Mouse (Mus musculus) G1E (cell line): ENCODE results near the gene Dock3. TPM values are rescaled to one million over a fixed set of nuclear protein-coding genes. Genes with fewer than 3 reads are reported as not detected.

ENCODE experiments used
- ATAC-seq: 2 replicates; pipeline ENCODE4 v1.8.0; 2016; ENCODE audit warnings: mild to moderate bottlenecking; ENCODE audit not compliant: insufficient number of reproducible peaks, poor library complexity, low FRiP score, severe bottlenecking; ENCODE audit errors: extremely low read depth
- DNase-seq: peaks from one replicate; pipeline ENCODE4 v3.0.0; 2012; ENCODE audit warnings: low spot score
- H3K27me3 ChIP-seq: 2 replicates; pipeline ENCODE4 v1.6.1; 2012; ENCODE audit warnings: mild to moderate bottlenecking, low read length, inconsistent platforms; ENCODE audit not compliant: insufficient read depth
- H3K36me3 ChIP-seq: replicated peaks from 2 replicates; pipeline ENCODE3; 2012; ENCODE audit warnings: mild to moderate bottlenecking, inconsistent platforms
- H3K4me1 ChIP-seq: 2 replicates; pipeline ENCODE4 v1.6.1; 2012; ENCODE audit warnings: low read depth, low read length, inconsistent platforms, mixed read lengths; ENCODE audit not compliant: insufficient read depth
- H3K4me3 ChIP-seq: 2 replicates; pipeline ENCODE4 v1.5.1; 2012; ENCODE audit warnings: low read depth, mild to moderate bottlenecking, inconsistent platforms, low read length, moderate library complexity, mixed read lengths
- H3K9me3 ChIP-seq: replicated peaks from 2 replicates; pipeline ENCODE4 v1.6.1; 2012; ENCODE audit warnings: inconsistent platforms
- CTCF ChIP-seq: IDR thresholded peaks from 2 replicates; pipeline ENCODE4 v1.5.1; 2012; ENCODE audit warnings: low read depth, low read length, inconsistent platforms, mixed read lengths
- GATA1 ChIP-seq: IDR thresholded peaks from 2 replicates; pipeline ENCODE4 v1.6.1; 2012; ENCODE audit warnings: borderline replicate concordance, low read length, inconsistent platforms, mixed read lengths
- GATA2 ChIP-seq: IDR thresholded peaks from 2 replicates; pipeline ENCODE4 v1.6.1; 2012; ENCODE audit warnings: low read depth, low read length, inconsistent platforms, borderline replicate concordance
- POLR2AphosphoS5 ChIP-seq: IDR thresholded peaks from 2 replicates; pipeline ENCODE4 v1.6.1; 2012; ENCODE audit warnings: low read depth, low read length, inconsistent platforms; ENCODE audit not compliant: insufficient replicate concordance
- TAL1 ChIP-seq: conservative IDR thresholded peaks from 2 replicates; pipeline ENCODE4 v1.6.1; 2012; ENCODE audit warnings: low read depth, low read length, inconsistent platforms, mixed read lengths
- polyA plus RNA-seq: library from polyadenylated mRNA; stranded (reverse); fragments of >175 nt; gene quantifications from 2 replicates; pipeline ENCODE4 v1.2.3, GENCODE M21; 2012
- total RNA-seq, 2 experiments: library from RNA; stranded (forward) in 1 of 2; stranded (reverse) in 1 of 2; fragments of 200-1000 nt in 1 of 2; fragments of >200 nt in 1 of 2; fragmentation: Nextera tagmentation in 1 of 2; gene quantifications; 2 replicates each; pipeline ENCODE4 v1.2.3; 2014 to 2017

The Dock3 gene
- total and polyA plus RNA-seq, 3 experiments, result 0.33 TPM; not detected in 2

GRCm38 (mm10) chr9:107250416-107251337 is 19.0 kb upstream of the Dock3 start:
- H3K27me3 ChIP-seq, result peaks cover 10% of the 10 kb centered on the region
- no peak for DNase-seq
- H3K9me3 ChIP-seq, result no peaks in the 10 kb centered on the region
- no peak for TF ChIP-seq POLR2AphosphoS5
- no peak for TF ChIP-seq GATA2
- no peak for TF ChIP-seq TAL1
- no peak for TF ChIP-seq GATA1
- no peak for TF ChIP-seq CTCF
- ATAC-seq, result no peak
- H3K4me3 ChIP-seq, result no peak overlapping the region
- peaks cover 23% of the 10 kb centered on the region for H3K36me3 ChIP-seq
- peaks cover 48% of the 10 kb centered on the region for H3K4me1 ChIP-seq

DNA sequence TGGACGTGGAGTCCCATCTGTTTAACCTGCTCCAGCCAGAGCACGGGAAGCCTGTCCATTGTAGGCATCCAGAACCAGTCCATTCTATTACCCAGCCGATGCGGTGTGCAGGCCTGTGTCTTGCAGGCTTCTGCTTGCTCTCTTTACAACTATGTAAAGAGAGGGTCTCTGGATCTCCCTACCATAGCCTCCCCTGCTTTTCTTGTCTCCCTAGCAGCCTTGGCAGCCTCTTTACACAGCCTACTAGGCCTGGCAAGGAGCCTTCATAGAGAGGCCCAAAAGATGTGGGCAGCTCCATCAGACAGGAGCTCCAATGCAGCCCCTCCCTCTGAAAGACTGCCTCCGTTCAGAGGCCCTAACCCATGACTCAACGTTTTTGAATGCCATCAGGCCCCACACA is 17.4 kb upstream of the Dock3 start:
- no peak for TF ChIP-seq GATA2
- no peak for TF ChIP-seq GATA1
- TF ChIP-seq POLR2AphosphoS5, result no peak
- no peaks in the 10 kb centered on the region for H3K9me3 ChIP-seq
- H3K4me1 ChIP-seq, result peaks cover 48% of the 10 kb centered on the region
- H3K4me3 ChIP-seq, result no peak overlapping the region
- peaks cover 13% of the 10 kb centered on the region for H3K27me3 ChIP-seq
- ATAC-seq, result no peak
- no peak for DNase-seq
- H3K36me3 ChIP-seq, result peaks cover 8% of the 10 kb centered on the region

- H3K9me3 ChIP-seq, result no peaks in the 10 kb centered on the region
- ATAC-seq (no peak), DNase-seq (no peak)
- peaks cover 21% of the 10 kb centered on the region for H3K27me3 ChIP-seq
- TF ChIP-seq CTCF (no peak), POLR2AphosphoS5 (no peak), GATA2 (no peak), GATA1 (no peak), TAL1 (no peak)
- H3K4me1 ChIP-seq, result peaks cover 38% of the 10 kb centered on the region
- no peak overlapping the region for H3K4me3 ChIP-seq
- no peaks in the 10 kb centered on the region for H3K36me3 ChIP-seq
Measured at GRCm38 (mm10) chr9:107246170-107246569, 14.5 kb upstream of the Dock3 start.

DNA sequence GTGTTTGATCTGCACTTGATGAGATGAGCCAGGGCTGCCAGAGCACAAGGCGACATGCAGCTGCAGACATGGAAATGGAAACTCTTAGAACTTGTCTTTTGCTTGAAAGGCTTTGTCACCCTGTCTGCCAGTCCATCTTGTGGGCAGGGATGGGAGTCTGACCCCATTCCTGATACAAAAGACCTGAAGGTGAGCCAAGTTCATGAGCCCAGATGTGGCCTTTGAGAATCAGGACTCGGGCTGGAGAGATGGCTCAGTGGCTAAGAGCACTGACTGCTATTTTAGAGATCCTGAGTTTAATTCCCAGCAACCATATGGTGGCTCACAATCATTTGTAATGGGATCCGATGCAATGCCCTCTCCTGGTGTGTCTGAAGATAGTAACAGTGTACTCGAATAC is 13.6 kb upstream of the Dock3 start:
- no peaks in the 10 kb centered on the region for H3K36me3 ChIP-seq
- DNase-seq, result no peak
- TF ChIP-seq CTCF (no peak), GATA2 (no peak), TAL1 (no peak), POLR2AphosphoS5 (no peak), GATA1 (no peak)
- peaks cover 31% of the 10 kb centered on the region for H3K4me1 ChIP-seq
- H3K4me3 ChIP-seq, result no peak overlapping the region
- H3K27me3 ChIP-seq, result peaks cover 20% of the 10 kb centered on the region
- ATAC-seq, result no peak
- H3K9me3 ChIP-seq, result no peaks in the 10 kb centered on the region

DNA sequence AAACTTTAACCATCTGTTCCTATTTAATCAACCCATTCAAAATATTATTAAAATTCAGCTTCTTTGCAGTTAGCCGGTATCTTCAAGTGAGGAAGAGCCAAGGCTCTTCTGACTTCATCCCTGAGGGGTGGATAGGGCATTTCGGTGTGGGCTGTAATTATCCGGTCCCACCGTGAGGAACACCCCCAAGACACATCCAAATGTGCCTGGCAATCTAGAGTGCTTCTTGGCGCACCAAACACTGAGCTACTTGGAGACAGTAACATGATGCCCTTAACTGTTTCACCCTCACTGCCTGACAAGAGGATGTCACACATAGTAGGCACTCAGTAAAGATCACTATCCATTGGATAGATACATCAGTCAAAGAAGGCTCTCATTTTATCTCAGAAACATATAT is 4.4 kb upstream of the Dock3 start:
- no peak for TF ChIP-seq GATA1
- no peak for TF ChIP-seq GATA2
- TF ChIP-seq TAL1, result no peak
- no peak for TF ChIP-seq POLR2AphosphoS5
- TF ChIP-seq CTCF, result no peak
- DNase-seq (no peak), ATAC-seq (no peak)
- no peaks in the 10 kb centered on the region for H3K4me1 ChIP-seq
- no peak overlapping the region for H3K4me3 ChIP-seq
- peaks cover 9% of the 10 kb centered on the region for H3K9me3 ChIP-seq
- no peaks in the 10 kb centered on the region for H3K36me3 ChIP-seq
- peaks cover 25% of the 10 kb centered on the region for H3K27me3 ChIP-seq

DNA sequence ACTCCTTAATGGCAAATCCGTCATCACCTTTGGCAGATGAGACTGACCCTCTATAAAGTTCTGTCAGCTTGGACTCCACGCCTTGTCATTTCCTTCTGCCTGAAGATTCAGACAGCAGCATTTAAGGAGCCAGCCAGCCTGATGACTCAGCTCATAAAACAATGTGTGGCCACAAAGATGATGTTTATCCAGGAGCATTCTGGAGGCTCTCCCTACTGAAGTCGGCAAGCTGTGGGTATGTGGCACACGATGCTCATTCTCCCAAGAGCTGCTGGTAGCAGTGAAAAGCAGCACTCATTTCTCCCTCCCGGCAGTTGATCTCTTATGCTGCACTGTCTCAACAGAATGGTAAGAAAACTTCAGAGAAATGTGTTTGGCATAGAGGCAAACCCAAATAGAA is 3.6 kb upstream of the Dock3 start:
- Histone ChIP-seq H3K4me1 (no peaks in the 10 kb centered on the region), H3K9me3 (peaks cover 9% of the 10 kb centered on the region), H3K27me3 (peaks cover 21% of the 10 kb centered on the region), H3K4me3 (no peak overlapping the region), H3K36me3 (no peaks in the 10 kb centered on the region)
- ATAC-seq, result no peak
- DNase-seq, result no peak
- no peak for TF ChIP-seq GATA2
- TF ChIP-seq POLR2AphosphoS5, result no peak
- no peak for TF ChIP-seq CTCF
- TF ChIP-seq GATA1, result no peak
- TF ChIP-seq TAL1, result no peak
